Mouse (Mus musculus) neural tube, embryonic 12.5 days (tissue): ENCODE results near the gene Hp. TPM values are rescaled to one million over a fixed set of nuclear protein-coding genes. Genes with fewer than 3 reads are reported as not detected.

Experiments used
- ATAC-seq: fragments of 200-750 bp; cut with Nextera tagmentation; 2 replicates; pipeline ENCODE4 v1.8.0; 2017; ENCODE audit warnings: low read depth, mild to moderate bottlenecking, moderate TSS enrichment, moderate library complexity; ENCODE audit not compliant: low FRiP score
- H3K27ac ChIP-seq: fragments of 300-500 bp; sonication (generic); 2 replicates; pipeline ENCODE4 v1.5.1; 2016
- H3K27me3 ChIP-seq: fragments of 300-500 bp; sonication (generic); replicated peaks from 2 replicates; pipeline ENCODE4 v1.6.1; 2016; ENCODE audit warnings: mild to moderate bottlenecking
- H3K36me3 ChIP-seq: fragments of 300-500 bp; sonication (generic); 2 replicates; pipeline ENCODE4 v1.6.1; 2016; ENCODE audit warnings: mild to moderate bottlenecking
- H3K4me1 ChIP-seq: fragments of 300-500 bp; sonication (generic); 2 replicates; pipeline ENCODE4 v1.6.1; 2016
- H3K4me2 ChIP-seq: fragments of 300-500 bp; sonication (generic); replicated peaks from 2 replicates; pipeline ENCODE4 v1.6.1; 2016; ENCODE audit warnings: mild to moderate bottlenecking
- H3K4me3 ChIP-seq: fragments of 300-500 bp; sonication (generic); 2 replicates; pipeline ENCODE4 v1.5.1; 2016
- H3K9ac ChIP-seq: fragments of 300-500 bp; sonication (generic); 2 replicates; pipeline ENCODE4 v1.6.1; 2016; ENCODE audit warnings: mild to moderate bottlenecking
- H3K9me3 ChIP-seq: fragments of 300-500 bp; sonication (generic); 2 replicates; pipeline ENCODE4 v1.6.1; 2016; ENCODE audit warnings: mild to moderate bottlenecking
- WGBS: fragments of 180-500 bp; shearing (Covaris S2); methylation state at CpG from one replicate; pipeline ENCODE4 v1.1.7; 2016; 5-methylcytosine and 5-hydroxymethylcytosine counted together
- polyA plus RNA-seq: library from polyadenylated mRNA; unstranded; fragments of >200 nt; fragmentation: Nextera tagmentation; extraction: Ambion mirVana; gene quantifications from 2 replicates; pipeline ENCODE4 v1.2.1, GENCODE M21; 2016

Gene Hp
- polyA plus RNA-seq: 0.89 and 0.94 TPM in 2 replicates

DNA sequence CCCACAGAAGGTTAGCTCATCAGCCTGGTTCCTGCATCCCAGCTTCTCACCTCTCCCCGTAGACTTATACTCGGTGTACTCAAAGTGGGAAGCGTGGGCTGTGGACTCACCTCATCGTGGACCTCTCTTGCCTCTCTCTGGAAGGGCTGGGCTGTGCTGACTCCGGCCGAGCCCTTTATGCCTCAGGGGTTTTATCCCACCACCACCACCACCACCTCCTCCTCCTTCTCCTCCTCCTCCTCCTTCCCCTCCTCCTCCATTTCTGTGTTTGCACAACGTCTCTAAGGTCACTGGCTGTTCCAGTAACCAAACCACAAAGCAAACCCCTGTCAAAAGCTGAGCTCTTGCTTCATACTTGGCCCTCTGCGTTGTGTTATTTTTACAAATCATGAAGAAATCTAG lies at the start of gene Hp:
TSS of gene Hp (minus strand) at position 273 of the 402 bp plus-strand sequence.
- no peak within 1 kb of the TSS for H3K4me3 ChIP-seq
- no peak within 1 kb of the TSS for H3K9ac ChIP-seq
- H3K9me3 ChIP-seq: no peaks in the 10 kb centered on the region
- no peaks in the 10 kb centered on the region for H3K4me1 ChIP-seq
- H3K27ac ChIP-seq: no peak within 1 kb of the TSS
- ATAC-seq: no peak
- no peak within 1 kb of the TSS for H3K4me2 ChIP-seq
- no peaks in the 10 kb centered on the region for H3K36me3 ChIP-seq
- WGBS: 70% methylated on average over 8 of the region's 8 CpGs
- no peaks in the 10 kb centered on the region for H3K27me3 ChIP-seq

DNA sequence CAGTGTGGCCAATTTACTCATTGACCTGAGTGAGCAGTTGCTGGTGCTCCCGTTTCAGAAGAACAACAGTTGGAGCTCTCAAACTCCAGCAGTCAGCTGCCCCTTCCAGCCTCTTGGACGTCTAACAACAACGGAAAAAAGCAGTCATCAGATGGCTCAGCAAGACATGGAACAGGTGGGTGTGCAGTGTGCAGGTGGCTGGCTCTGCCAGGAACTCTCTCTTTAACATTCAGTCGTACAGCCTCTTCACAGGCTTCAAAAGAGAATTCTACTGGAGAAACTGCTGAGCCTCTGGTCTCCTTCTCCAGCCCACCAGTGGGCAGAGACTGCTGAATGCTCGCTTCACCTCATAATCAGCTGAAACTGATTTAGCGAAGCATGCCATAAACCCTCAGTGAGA lies 49.7 kb upstream of the Hp start:
- WGBS: 75% methylated on average over 6 of the region's 6 CpGs
- no peak overlapping the region for H3K9ac ChIP-seq

DNA sequence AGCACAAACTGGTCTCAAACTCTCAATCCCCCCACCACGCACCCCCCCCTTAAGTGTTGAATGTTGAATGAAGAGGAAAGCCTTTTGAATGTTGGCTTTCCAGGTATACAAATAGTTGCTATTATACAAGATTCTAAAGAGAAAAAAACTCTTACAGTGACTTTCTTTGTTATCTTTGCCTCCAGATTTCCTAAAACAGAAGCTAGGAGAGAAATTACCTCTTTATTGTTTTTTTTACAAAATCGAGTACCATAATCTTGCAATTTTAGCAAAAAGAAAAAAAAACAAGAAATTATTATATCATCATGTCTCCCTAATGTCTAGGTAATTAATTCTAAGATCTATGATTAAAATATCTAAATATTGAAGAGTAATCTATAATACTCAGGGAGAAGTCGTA lies 36.6 kb upstream of the Hp start:
- H3K27ac ChIP-seq: no peak overlapping the region
- no peak overlapping the region for H3K4me3 ChIP-seq
- H3K4me2 ChIP-seq: no peak overlapping the region
- no peaks in the 10 kb centered on the region for H3K4me1 ChIP-seq
- no peaks in the 10 kb centered on the region; the same call in 1 of the 2 replicates for H3K27me3 ChIP-seq
- no peak overlapping the region for H3K9ac ChIP-seq
- 88% methylated on average over 3 of the region's 3 CpGs for WGBS
- no peak for ATAC-seq
- no peaks in the 10 kb centered on the region for H3K36me3 ChIP-seq
- H3K9me3 ChIP-seq: 0 out of 2 replicates have a peak, but pooled peaks cover 5% of the 10 kb centered on the region

More for the DNA sequence above, 49.7 kb upstream of the Hp start:
- H3K4me2 ChIP-seq: no peak overlapping the region
- peaks cover 3% of the 10 kb centered on the region; the same call in 1 of the 2 replicates for H3K9me3 ChIP-seq
- no peak overlapping the region for H3K27ac ChIP-seq
- H3K36me3 ChIP-seq: no peaks in the 10 kb centered on the region
- no peak for ATAC-seq
- no peak overlapping the region for H3K4me3 ChIP-seq
- no peaks in the 10 kb centered on the region for H3K4me1 ChIP-seq
- no peaks in the 10 kb centered on the region for H3K27me3 ChIP-seq

GRCm38 (mm10) chr8:109614243-109615210 lies 35.6 kb upstream of the Hp start, which contains the start of gene Pkd1l3:
Gene Pkd1l3 (plus strand): TSS chr8:109614517.
- H3K9ac ChIP-seq: no peak within 1 kb of the TSS
- no peaks in the 10 kb centered on the region; the same call in 1 of the 2 replicates for H3K27me3 ChIP-seq
- no peak within 1 kb of the TSS for H3K4me3 ChIP-seq
- no peak for ATAC-seq
- 58% methylated on average over 27 of the region's 27 CpGs for WGBS
- 0 out of 2 replicates have a peak, but pooled peaks cover 4% of the 10 kb centered on the region for H3K9me3 ChIP-seq
- H3K4me1 ChIP-seq: no peaks in the 10 kb centered on the region
- H3K27ac ChIP-seq: no peak within 1 kb of the TSS
- H3K36me3 ChIP-seq: no peaks in the 10 kb centered on the region
- H3K4me2 ChIP-seq: no peak within 1 kb of the TSS; the same call in 1 of the 2 replicates

DNA sequence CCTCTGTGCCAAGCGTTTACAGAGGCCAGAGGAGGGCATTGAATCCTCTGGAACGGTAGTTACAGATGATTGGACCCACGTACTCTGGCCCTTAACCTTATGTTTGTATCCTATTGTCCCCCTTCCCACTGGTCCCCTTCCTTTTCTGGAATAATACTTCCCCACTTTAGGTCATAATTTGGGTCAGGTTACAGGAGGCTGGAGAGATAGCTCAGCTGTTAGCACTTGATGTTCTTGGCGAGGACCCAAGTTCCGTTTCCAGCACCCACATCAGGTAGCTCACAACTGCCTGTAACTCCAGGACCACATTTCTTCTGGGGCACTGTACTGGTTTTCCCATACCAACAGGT lies 30.2 kb upstream of the Hp start:
- no peak for ATAC-seq

DNA sequence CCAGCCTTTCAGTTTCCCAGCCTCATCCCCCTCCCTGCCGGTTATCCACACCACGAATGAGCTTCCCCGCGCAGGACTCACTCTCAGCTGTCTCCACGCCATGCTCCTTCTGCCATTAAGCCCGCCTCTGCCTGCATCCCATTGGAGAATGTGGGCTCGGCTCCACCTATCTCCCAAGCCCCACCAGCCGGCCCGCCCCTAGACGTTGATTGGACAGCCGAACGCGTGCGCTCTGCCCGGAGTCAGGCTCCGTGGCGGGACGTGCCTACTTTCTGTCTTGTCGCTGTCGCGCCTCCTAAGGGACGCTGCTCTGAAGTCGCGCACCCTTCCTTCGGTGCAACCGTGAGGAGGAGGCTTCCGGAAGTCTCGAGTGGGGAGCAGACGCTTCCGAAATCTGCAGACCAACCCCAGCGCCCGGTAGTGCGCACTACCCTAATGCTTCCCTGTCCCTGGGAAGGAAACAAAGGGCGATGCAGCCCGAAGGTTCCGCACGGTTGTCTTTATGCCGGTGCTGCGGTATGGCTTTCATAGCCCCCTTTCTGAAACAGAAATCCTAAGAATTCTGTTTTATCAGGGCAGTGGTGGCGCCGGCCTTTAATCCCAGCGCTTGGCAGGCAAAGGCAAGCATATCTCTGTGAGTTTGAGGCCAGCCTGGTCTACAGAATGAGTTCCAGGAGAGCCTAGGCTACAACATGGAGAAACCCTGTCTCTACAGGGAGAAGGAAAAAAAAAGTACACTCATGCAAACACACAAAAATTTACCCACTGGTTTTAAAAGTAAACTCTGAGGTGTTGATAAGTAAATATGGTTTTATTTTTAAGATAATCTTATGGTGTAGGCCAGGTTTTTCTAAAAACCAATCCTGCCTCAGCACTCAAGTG lies 29.5 kb upstream of the Hp start, which contains the start of gene Dhodh:
TSS of gene Dhodh (minus strand) at position 403 of the 882 bp plus-strand sequence.
- H3K27me3 ChIP-seq: no peaks in the 10 kb centered on the region; the same call in 1 of the 2 replicates
- peak within 1 kb of the TSS; percentile 64 for H3K9ac ChIP-seq
- H3K27ac ChIP-seq: peak within 1 kb of the TSS; percentile 79
- peaks cover 9% of the 10 kb centered on the region; the same call in 1 of the 2 replicates for H3K36me3 ChIP-seq
- peak; percentile 99 for ATAC-seq
- H3K4me2 ChIP-seq: peak within 1 kb of the TSS; percentile 71
- WGBS: under 1% methylated on average over 42 of the region's 42 CpGs
- H3K4me1 ChIP-seq: peaks cover 11% of the 10 kb centered on the region; the same call in 1 of the 2 replicates
- H3K4me3 ChIP-seq: peak within 1 kb of the TSS; percentile 54
- H3K9me3 ChIP-seq: no peaks in the 10 kb centered on the region

More for the DNA sequence above, 30.2 kb upstream of the Hp start:
- no peaks in the 10 kb centered on the region for H3K9me3 ChIP-seq
- H3K9ac ChIP-seq: peak overlapping the region; percentile 64; the same call in 1 of the 2 replicates
- no peaks in the 10 kb centered on the region; the same call in 1 of the 2 replicates for H3K27me3 ChIP-seq
- 23% methylated on average over 5 of the region's 5 CpGs for WGBS
- H3K27ac ChIP-seq: peak overlapping the region; percentile 79; the same call in 1 of the 2 replicates
- peaks cover 11% of the 10 kb centered on the region; the same call in 1 of the 2 replicates for H3K4me1 ChIP-seq
- peak overlapping the region; percentile 54 for H3K4me3 ChIP-seq
- H3K36me3 ChIP-seq: peaks cover 3% of the 10 kb centered on the region; the same call in 1 of the 2 replicates
- peak overlapping the region; percentile 71 for H3K4me2 ChIP-seq

DNA sequence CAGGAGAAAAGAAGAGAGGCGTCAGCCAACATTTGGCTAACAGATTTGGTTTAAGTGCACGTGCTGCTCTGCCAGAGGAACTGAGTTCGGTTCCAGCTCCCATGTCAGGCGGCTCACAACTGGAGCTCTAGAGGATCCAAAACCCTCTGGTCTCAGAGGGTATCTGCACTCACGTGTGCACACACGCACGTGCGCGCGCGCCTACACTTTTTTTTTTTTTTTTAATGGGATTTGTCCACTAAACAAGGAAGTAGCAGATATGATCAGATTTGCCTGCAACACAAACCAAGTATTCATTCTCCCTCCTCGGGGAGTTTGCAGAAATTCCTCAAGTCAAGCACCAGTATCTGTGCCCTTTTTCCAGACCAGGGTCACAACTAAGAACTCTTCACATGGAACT lies 28.7 kb upstream of the Hp start:
- Histone ChIP-seq H3K27me3 (no peaks in the 10 kb centered on the region), H3K9ac (peak overlapping the region; percentile 64), H3K27ac (no peak overlapping the region), H3K4me2 (peak overlapping the region; percentile 71), H3K4me3 (peak overlapping the region; percentile 54), H3K36me3 (peaks cover 16% of the 10 kb centered on the region; the same call in 1 of the 2 replicates), H3K4me1 (peaks cover 11% of the 10 kb centered on the region; the same call in 1 of the 2 replicates), H3K9me3 (no peaks in the 10 kb centered on the region)
- no peak for ATAC-seq
- WGBS: 12% methylated on average over 12 of the region's 12 CpGs

GRCm38 (mm10) chr8:109606725-109607124 lies 27.8 kb upstream of the Hp start:
- 87% methylated on average over 2 of the region's 2 CpGs for WGBS
- ATAC-seq: no peak
- H3K9me3 ChIP-seq: no peaks in the 10 kb centered on the region

GRCm38 (mm10) chr8:109595854-109596253 lies 16.9 kb upstream of the Hp start:
- no peak overlapping the region for H3K4me3 ChIP-seq
- H3K27me3 ChIP-seq: no peaks in the 10 kb centered on the region
- no peak overlapping the region for H3K27ac ChIP-seq
- H3K9me3 ChIP-seq: no peaks in the 10 kb centered on the region
- no peak for ATAC-seq
- peaks cover 42% of the 10 kb centered on the region for H3K36me3 ChIP-seq
- WGBS: 52% methylated on average over 8 of the region's 8 CpGs
- no peaks in the 10 kb centered on the region for H3K4me1 ChIP-seq
- H3K4me2 ChIP-seq: no peak overlapping the region
- no peak overlapping the region for H3K9ac ChIP-seq

More at GRCm38 (mm10) chr8:109606725-109607124, 27.8 kb upstream of the Hp start:
- no peaks in the 10 kb centered on the region for H3K27me3 ChIP-seq
- peaks cover 11% of the 10 kb centered on the region; the same call in 1 of the 2 replicates for H3K4me1 ChIP-seq
- no peak overlapping the region for H3K4me3 ChIP-seq
- H3K36me3 ChIP-seq: peaks cover 23% of the 10 kb centered on the region; the same call in 1 of the 2 replicates
- no peak overlapping the region for H3K9ac ChIP-seq
- no peak overlapping the region for H3K27ac ChIP-seq
- H3K4me2 ChIP-seq: no peak overlapping the region

- ATAC-seq: no peak
- Histone ChIP-seq H3K9me3 (no peaks in the 10 kb centered on the region), H3K4me3 (no peak overlapping the region), H3K4me2 (no peak overlapping the region), H3K36me3 (peaks cover 30% of the 10 kb centered on the region), H3K27me3 (no peaks in the 10 kb centered on the region), H3K4me1 (no peaks in the 10 kb centered on the region), H3K9ac (no peak overlapping the region), H3K27ac (no peak overlapping the region)
- 83% methylated on average over 6 of the region's 6 CpGs for WGBS
Measured at GRCm38 (mm10) chr8:109593117-109593788, 14.3 kb upstream of the Hp start.

DNA sequence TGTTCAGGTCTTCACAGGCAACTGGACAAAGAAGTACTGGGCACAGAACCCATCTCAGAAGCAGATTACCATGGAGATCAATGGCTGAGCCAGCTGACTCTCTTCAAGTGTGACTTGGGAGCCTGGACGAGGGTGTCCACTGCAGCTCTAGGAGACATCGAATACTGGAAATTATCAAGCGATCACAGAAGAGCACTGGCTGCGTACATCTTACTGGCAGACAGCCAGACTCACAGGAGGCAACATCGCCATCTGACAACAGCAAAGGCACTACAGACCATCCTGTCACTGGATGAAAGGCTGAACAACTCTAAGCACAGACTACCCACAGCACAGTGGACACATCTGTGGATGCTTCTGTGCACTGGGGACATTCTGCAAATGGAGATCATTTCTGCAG lies 13.2 kb upstream of the Hp start:
- Histone ChIP-seq H3K36me3 (peaks cover 30% of the 10 kb centered on the region), H3K9ac (no peak overlapping the region), H3K9me3 (no peaks in the 10 kb centered on the region), H3K4me2 (no peak overlapping the region), H3K4me1 (no peaks in the 10 kb centered on the region), H3K27me3 (no peaks in the 10 kb centered on the region), H3K4me3 (no peak overlapping the region), H3K27ac (no peak overlapping the region)
- 92% methylated on average over 5 of the region's 5 CpGs for WGBS
- ATAC-seq: no peak
